Mouse (Mus musculus) lung, embryonic 15.5 days (tissue): ENCODE measurements around the gene Dmrtb1. TPM values are rescaled to one million over a fixed set of nuclear protein-coding genes. Genes with fewer than 3 reads are reported as not detected.

Experiments
- ATAC-seq: fragments of 200-750 bp; cut with Nextera tagmentation; 2 replicates; pipeline ENCODE4 v1.8.0; 2017; ENCODE audit warnings: moderate number of reproducible peaks, borderline replicate concordance; ENCODE audit not compliant: low FRiP score, low TSS enrichment; ENCODE audit errors: extremely low read depth
- H3K27ac ChIP-seq: fragments of 300-500 bp; sonication (generic); 2 replicates; pipeline ENCODE4 v1.5.1; 2015; ENCODE audit warnings: moderate library complexity, mild to moderate bottlenecking, inconsistent platforms
- H3K27me3 ChIP-seq: fragments of 300-500 bp; sonication (generic); 2 replicates; pipeline ENCODE4 v1.6.1; 2015; ENCODE audit warnings: inconsistent platforms
- H3K36me3 ChIP-seq: fragments of 300-500 bp; sonication (generic); 2 replicates; pipeline ENCODE4 v1.6.1; 2015; ENCODE audit warnings: inconsistent platforms
- H3K4me1 ChIP-seq: fragments of 300-500 bp; sonication (generic); 2 replicates; pipeline ENCODE4 v1.6.1; 2015; ENCODE audit warnings: inconsistent platforms
- H3K4me2 ChIP-seq: fragments of 300-500 bp; sonication (generic); 2 replicates; pipeline ENCODE4 v1.6.1; 2015; ENCODE audit warnings: inconsistent platforms, mild to moderate bottlenecking, moderate library complexity
- H3K4me3 ChIP-seq: fragments of 300-500 bp; sonication (generic); 2 replicates; pipeline ENCODE4 v1.5.1; 2015; ENCODE audit warnings: mild to moderate bottlenecking, inconsistent platforms
- H3K9ac ChIP-seq: fragments of 300-500 bp; sonication (generic); 2 replicates; pipeline ENCODE4 v1.6.1; 2015; ENCODE audit warnings: inconsistent platforms
- H3K9me3 ChIP-seq: fragments of 300-500 bp; sonication (generic); 2 replicates; pipeline ENCODE4 v1.6.1; 2016; ENCODE audit warnings: inconsistent platforms
- WGBS: fragments of 180-500 bp; shearing (Covaris S2); methylation state at CpG from one replicate; pipeline ENCODE4 v1.1.7; 2015; 5-methylcytosine and 5-hydroxymethylcytosine counted together
- polyA plus RNA-seq: library from polyadenylated mRNA; unstranded; fragments of >200 nt; fragmentation: Nextera tagmentation; extraction: Ambion mirVana; gene quantifications from 2 replicates; pipeline ENCODE4 v1.2.1, GENCODE M21; 2015

The Dmrtb1 gene
- not detected in 2 replicates for polyA plus RNA-seq

DNA sequence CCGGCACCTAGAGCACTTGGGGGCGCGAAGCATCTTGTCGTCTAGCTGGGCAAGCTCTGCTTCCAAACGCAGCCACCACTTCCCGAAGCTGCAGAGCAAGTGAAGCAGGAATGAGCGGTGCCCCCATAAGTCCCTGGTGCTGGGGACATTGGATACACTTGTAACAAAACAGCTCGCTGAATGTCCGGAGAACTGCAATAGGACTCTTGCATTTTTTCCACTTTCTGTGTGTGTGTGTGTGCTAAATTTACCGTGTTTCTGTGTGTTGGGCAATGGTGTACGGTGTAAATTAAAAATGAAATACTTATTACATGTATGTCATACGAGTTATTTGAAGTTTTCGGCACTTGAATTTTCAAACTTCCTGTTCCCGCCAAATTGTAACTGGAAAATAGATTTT lies at the start of gene Dmrtb1:
Gene Dmrtb1, minus strand, starts transcription at position 101 of the 400 bp plus-strand sequence.
- no peak within 1 kb of the TSS for H3K4me2 ChIP-seq
- H3K4me3 ChIP-seq = no peak within 1 kb of the TSS
- ATAC-seq = no peak
- H3K9me3 ChIP-seq = no peaks in the 10 kb centered on the region
- H3K27ac ChIP-seq = no peak within 1 kb of the TSS
- no peaks in the 10 kb centered on the region for H3K36me3 ChIP-seq
- H3K4me1 ChIP-seq = no peaks in the 10 kb centered on the region
- H3K9ac ChIP-seq = no peak within 1 kb of the TSS
- H3K27me3 ChIP-seq = no peaks in the 10 kb centered on the region; the same call in 1 of the 2 replicates
- 83% methylated on average over 14 of the region's 14 CpGs for WGBS

DNA sequence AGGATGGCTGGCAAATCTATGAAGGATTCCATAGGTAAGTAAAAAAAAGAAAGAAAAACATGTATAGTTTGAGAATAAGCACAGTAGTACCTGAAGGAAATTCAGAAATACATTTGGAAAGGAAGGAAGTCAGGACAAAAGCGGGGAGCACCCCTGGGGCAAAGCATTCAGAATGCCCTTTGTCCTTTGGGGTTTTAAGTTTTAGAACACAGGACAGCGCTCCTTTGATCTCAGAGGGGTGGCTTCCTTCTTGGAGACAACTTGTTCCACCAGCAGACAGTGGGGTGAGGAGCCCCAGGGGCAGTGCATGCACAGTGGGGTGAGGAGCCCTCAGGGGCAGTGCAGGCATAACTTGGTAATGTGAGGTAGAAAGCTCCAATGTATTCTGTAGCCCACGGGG lies 49.6 kb upstream of the Dmrtb1 start:
- Histone ChIP-seq H3K27ac (no peak overlapping the region), H3K27me3 (no peaks in the 10 kb centered on the region), H3K4me3 (no peak overlapping the region), H3K9me3 (no peaks in the 10 kb centered on the region), H3K9ac (no peak overlapping the region), H3K4me2 (no peak overlapping the region), H3K36me3 (no peaks in the 10 kb centered on the region), H3K4me1 (no peaks in the 10 kb centered on the region)
- ATAC-seq = no peak
- WGBS = 38% methylated on average over 3 of the region's 3 CpGs

DNA sequence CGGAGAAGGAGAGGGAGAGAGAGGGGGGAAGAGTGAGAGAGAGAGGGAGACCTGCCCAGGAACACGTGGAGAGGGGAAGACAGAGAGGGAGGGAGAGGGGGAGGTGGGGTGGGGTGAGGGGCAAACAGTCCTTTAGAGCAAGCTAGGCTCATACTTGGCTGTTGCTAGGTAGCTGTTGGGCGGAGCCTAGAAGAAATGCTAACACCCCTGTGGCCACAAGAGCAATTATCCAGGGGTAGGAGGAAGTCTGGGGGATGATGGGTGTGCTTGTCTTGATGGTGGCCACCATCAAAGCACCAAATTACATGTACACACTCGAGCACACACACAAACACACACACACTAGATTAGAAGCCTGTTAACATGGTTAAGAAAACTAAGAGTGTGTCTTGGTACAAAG lies 48.6 kb upstream of the Dmrtb1 start:
- Histone ChIP-seq H3K4me3 (no peak overlapping the region), H3K9me3 (no peaks in the 10 kb centered on the region), H3K4me1 (no peaks in the 10 kb centered on the region), H3K9ac (no peak overlapping the region), H3K27ac (no peak overlapping the region), H3K27me3 (no peaks in the 10 kb centered on the region), H3K36me3 (no peaks in the 10 kb centered on the region), H3K4me2 (no peak overlapping the region)
- ATAC-seq = no peak
- WGBS = 30% methylated on average over 4 of the region's 4 CpGs

DNA sequence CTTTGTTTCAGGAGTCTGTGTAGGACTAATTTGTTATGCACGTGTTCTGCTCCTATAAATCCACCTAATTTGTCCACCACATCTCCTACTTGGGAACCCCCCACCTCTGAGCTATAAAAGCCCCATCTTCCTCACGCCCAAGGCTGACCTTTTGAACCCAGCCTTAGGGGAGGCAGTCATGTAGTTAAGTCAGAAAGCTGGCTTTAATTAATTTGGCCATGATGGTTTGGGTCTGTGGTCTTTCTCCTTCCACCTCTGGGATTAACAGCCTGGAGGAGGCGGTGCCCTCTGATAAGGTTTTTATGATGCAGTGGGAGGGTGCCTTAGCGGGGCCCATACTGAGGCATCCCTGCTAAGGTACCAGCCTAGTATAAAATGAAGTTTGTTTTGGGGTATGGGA lies 48.2 kb upstream of the Dmrtb1 start:
- H3K27me3 ChIP-seq = no peaks in the 10 kb centered on the region
- no peak overlapping the region for H3K4me2 ChIP-seq
- H3K9ac ChIP-seq = no peak overlapping the region
- no peak for ATAC-seq
- H3K4me1 ChIP-seq = no peaks in the 10 kb centered on the region
- H3K36me3 ChIP-seq = no peaks in the 10 kb centered on the region
- no peak overlapping the region for H3K27ac ChIP-seq
- 31% methylated on average over 4 of the region's 4 CpGs for WGBS
- no peaks in the 10 kb centered on the region for H3K9me3 ChIP-seq
- H3K4me3 ChIP-seq = no peak overlapping the region

DNA sequence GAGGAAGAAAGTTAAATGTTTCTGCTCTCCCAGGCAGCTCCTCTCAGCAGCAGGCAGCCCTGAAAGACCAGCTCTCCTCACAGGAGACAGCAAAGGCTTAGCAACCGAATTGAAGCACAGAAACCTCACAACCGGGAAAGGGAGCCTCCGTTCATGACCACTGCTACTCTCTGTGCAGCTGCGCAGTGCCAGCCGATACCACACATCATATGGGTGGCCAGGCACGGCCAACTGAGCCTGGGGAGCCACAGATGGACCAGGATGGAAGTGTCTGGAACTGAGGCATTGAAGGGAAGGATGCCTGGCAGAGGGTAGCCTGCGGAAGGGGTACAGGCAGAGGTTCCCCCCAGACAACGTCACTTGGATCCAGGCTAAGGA lies 47.0 kb upstream of the Dmrtb1 start:
- 57% methylated on average over 8 of the region's 8 CpGs for WGBS
- H3K27me3 ChIP-seq = no peaks in the 10 kb centered on the region

DNA sequence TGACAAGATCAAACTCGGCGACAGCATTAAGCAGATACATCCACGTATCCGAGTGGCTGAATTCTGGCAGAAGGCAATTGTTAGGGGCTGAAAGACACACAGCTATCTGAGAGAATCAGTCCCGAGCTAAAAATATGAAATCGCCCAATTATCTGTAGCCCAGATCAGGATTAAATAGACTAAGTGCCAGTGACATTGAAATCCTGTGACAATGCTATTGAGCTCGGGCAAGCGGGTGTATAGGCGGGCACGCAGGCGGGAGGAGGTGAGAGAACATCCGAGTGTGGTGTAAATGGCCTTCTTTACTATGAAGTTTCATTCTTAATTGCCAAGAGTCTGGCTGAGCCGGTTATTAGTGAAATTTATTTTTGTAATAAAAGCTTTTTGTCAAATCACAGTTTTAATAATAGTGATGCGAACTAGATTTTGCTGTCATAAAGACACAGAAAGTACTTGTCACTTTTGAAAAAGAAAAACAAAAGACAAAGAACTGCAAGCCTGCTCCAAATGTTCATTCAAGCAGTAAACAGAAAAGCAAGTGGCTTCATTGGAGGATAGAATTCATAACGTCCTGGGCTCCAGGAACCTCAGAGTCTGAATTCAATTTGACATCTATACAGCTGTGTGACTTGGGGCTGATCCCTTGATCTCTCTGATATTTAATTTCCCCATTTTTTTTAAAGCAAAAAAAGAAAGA lies 46.5 kb upstream of the Dmrtb1 start:
- H3K9ac ChIP-seq = no peak overlapping the region

More for the DNA sequence above, 47.0 kb upstream of the Dmrtb1 start:
- Histone ChIP-seq H3K4me2 (no peak overlapping the region), H3K9me3 (no peaks in the 10 kb centered on the region), H3K4me3 (no peak overlapping the region), H3K9ac (no peak overlapping the region), H3K27ac (no peak overlapping the region), H3K4me1 (no peaks in the 10 kb centered on the region), H3K36me3 (no peaks in the 10 kb centered on the region)
- no peak for ATAC-seq

DNA sequence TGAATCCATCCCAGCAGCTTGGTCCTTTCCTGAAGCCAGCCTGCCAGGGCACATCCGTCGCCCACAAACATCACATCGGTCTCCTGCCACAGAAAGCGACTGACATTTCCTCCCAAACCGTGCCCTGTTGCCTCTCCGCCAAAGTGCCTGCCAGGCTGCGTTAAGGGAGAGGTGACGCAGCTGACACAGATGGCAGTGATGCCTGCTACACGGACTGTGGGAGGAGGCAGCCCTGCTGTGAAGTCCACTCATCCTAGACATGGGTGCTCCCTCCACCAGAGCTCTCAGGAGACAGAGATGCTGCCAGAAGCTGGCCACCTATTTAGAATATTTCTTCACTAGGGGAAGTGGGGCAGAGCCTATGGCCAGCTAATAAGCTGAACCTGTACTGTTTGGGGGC lies 41.4 kb upstream of the Dmrtb1 start:
- Histone ChIP-seq H3K27me3 (no peaks in the 10 kb centered on the region), H3K4me1 (0 out of 2 replicates have a peak, but pooled peaks cover 4% of the 10 kb centered on the region), H3K4me2 (no peak overlapping the region), H3K9ac (no peak overlapping the region), H3K36me3 (no peaks in the 10 kb centered on the region), H3K9me3 (no peaks in the 10 kb centered on the region), H3K4me3 (no peak overlapping the region), H3K27ac (no peak overlapping the region)
- no peak for ATAC-seq
- WGBS = 51% methylated on average over 9 of the region's 9 CpGs

More for the DNA sequence above, 46.5 kb upstream of the Dmrtb1 start:
- Histone ChIP-seq H3K27ac (no peak overlapping the region), H3K4me2 (no peak overlapping the region), H3K4me1 (no peaks in the 10 kb centered on the region), H3K9me3 (no peaks in the 10 kb centered on the region), H3K4me3 (no peak overlapping the region), H3K36me3 (no peaks in the 10 kb centered on the region), H3K27me3 (no peaks in the 10 kb centered on the region)
- 69% methylated on average over 15 of the region's 15 CpGs for WGBS
- no peak for ATAC-seq

DNA sequence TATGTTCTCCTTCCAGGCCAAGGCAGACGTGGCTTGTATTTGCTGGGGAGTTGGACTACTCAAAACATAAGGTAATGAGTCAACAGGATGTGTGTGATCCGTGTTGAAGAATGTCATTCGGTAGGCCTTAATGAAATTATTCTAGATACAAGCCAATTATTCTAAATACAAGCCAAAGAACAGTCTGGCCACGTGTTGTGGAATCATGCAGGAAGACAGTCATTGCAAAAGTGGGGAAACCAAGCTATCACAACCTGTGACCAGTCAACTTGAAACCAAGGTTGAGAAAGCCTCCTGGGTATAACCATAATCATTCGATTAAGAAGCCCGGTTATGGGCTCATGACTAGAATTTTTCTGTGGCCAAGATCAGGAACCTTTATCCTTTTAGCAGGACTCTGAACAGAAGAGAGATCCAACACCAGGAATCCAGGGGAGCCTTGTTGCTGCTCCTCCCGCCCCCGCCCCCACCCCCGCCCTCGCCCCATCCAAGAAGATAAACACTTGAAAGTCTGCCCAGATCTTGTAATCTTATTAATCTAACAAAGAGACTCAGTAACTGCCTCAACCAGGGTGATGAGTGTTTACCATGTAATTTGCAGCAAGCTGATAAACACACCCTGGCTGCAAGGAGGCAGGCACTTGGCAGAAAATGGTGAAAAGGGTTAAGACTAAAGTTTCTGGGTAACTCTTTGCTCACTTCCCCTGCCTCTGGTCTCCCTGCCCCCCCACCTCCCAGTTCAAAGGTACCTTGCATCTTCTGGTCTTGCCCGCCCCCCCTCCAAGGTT lies 36.2 kb upstream of the Dmrtb1 start:
- Histone ChIP-seq H3K36me3 (no peaks in the 10 kb centered on the region), H3K27ac (no peak overlapping the region), H3K9ac (no peak overlapping the region), H3K4me2 (no peak overlapping the region), H3K4me3 (no peak overlapping the region), H3K9me3 (no peaks in the 10 kb centered on the region), H3K27me3 (no peaks in the 10 kb centered on the region), H3K4me1 (0 out of 2 replicates have a peak, but pooled peaks cover 4% of the 10 kb centered on the region)
- no peak for ATAC-seq
- 52% methylated on average over 11 of the region's 11 CpGs for whole genome bisulfite sequencing

DNA sequence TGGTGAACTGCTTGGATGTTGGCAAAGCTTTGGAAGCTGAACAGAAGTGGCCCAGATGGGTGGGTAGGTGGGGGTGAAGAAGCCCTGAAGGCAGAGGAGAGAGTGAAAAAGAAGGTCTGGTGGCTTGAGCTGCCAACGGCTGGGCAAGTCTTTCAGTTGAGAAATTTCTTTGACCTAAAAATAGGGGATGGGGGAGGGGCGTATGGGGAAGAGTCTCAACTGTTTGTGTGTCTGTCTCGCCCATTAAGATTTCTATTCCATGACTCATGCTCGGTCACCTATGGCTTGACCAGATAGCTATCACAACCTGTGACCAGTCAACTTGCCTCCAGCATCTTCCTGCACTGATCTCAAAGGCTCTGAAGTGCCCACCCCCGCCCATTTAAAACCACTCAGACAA lies 35.1 kb upstream of the Dmrtb1 start:
- no peak overlapping the region for H3K27ac ChIP-seq
- no peaks in the 10 kb centered on the region for H3K9me3 ChIP-seq
- ATAC-seq = no peak
- no peak overlapping the region for H3K4me3 ChIP-seq
- 0 out of 2 replicates have a peak, but pooled peaks cover 4% of the 10 kb centered on the region for H3K4me1 ChIP-seq
- H3K27me3 ChIP-seq = no peaks in the 10 kb centered on the region
- H3K9ac ChIP-seq = no peak overlapping the region
- no peaks in the 10 kb centered on the region for H3K36me3 ChIP-seq
- no peak overlapping the region for H3K4me2 ChIP-seq
- 48% methylated on average over 5 of the region's 5 CpGs for WGBS

DNA sequence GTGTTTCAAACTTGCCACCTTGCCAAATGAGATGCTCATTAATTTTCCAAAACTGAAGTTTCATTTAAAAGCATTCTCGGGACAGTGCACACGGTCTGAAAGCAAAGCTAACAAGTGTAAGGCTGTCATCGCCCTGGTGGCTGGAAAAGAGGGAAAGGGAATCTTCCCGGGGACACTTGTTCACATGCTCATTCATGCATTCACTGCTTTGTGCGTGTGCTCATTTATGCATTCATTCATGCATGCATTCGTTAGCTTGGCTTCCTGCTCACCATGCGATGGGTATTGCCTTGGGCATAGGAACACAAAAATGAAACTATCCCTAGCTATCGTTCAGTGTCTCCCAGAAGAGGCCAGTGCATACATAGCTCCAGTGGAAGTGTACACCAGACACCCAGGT lies 34.7 kb upstream of the Dmrtb1 start:
- 74% methylated on average over 8 of the region's 8 CpGs for WGBS
- no peak overlapping the region for H3K27ac ChIP-seq

DNA sequence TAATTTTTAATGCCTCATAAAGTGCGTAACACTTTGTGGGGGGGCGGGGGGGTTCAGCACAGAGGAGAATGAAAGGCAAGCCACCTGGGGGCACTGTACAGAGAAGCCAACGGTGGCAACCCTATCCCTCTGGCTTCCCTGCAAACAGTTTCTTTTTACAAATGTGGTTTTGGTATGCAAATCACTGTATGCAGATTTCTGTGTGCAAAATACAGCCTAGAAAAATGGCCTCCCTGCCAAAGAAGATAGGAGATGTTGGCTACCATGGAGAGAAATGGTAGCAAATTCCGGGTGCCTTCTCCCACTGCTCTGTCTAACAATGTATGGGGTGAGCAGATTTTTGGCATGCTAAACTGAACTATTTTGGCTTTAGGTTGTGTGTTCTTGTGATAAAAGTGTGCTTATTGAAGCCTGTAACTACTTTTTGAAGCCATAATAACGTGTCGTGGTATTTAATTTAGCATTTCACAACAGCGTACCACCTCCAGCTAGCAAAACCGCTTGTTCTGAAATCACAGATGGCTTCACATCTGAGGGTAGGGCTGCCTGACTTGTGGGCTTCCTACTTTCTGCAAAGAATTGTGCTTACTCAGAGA lies 33.8 kb upstream of the Dmrtb1 start:
- H3K4me2 ChIP-seq = no peak overlapping the region
- no peak for ATAC-seq

More for the DNA sequence above, 34.7 kb upstream of the Dmrtb1 start:
- Histone ChIP-seq H3K4me2 (no peak overlapping the region), H3K36me3 (no peaks in the 10 kb centered on the region), H3K9me3 (no peaks in the 10 kb centered on the region), H3K4me1 (0 out of 2 replicates have a peak, but pooled peaks cover 4% of the 10 kb centered on the region), H3K4me3 (no peak overlapping the region), H3K9ac (no peak overlapping the region), H3K27me3 (no peaks in the 10 kb centered on the region)
- ATAC-seq = no peak

More for the DNA sequence above, 33.8 kb upstream of the Dmrtb1 start:
- Histone ChIP-seq H3K9me3 (no peaks in the 10 kb centered on the region), H3K9ac (no peak overlapping the region), H3K27me3 (no peaks in the 10 kb centered on the region), H3K27ac (no peak overlapping the region), H3K36me3 (no peaks in the 10 kb centered on the region), H3K4me3 (no peak overlapping the region), H3K4me1 (0 out of 2 replicates have a peak, but pooled peaks cover 4% of the 10 kb centered on the region)
- 61% methylated on average over 8 of the region's 8 CpGs for WGBS
